Mouse (Mus musculus) forebrain, embryonic 14.5 days (tissue): ENCODE measurements at regions not wholly inside any gene's neighbourhood (a gene's known extent, or its start where the extent isn't known, plus 50 kb on each side); places are given as distances from the start of the nearest gene placed in this dataset.
A peak's percentile ranks its signal among the peaks of the same experiment; 100 is the strongest.

ENCODE experiments used
- ATAC-seq: fragments of 200-750 bp; cut with Nextera tagmentation; 2 replicates; pipeline ENCODE4 v1.8.0; 2017; ENCODE audit warnings: mild to moderate bottlenecking, moderate library complexity
- DNase-seq: peaks from one replicate; pipeline ENCODE4 v3.0.0-alpha.2; 2015; ENCODE audit warnings: low spot score
- H3K27ac ChIP-seq: fragments of 300-500 bp; sonication (generic); 2 replicates; pipeline ENCODE4 v1.5.1; 2014; ENCODE audit warnings: low read depth, mild to moderate bottlenecking, control low read depth, low read length, moderate library complexity
- H3K27me3 ChIP-seq: fragments of 300-500 bp; sonication (generic); replicated peaks from 2 replicates; pipeline ENCODE4 v1.6.1; 2014; ENCODE audit warnings: low read length, control low read depth, mixed read lengths; ENCODE audit not compliant: control insufficient read depth, insufficient read depth
- H3K36me3 ChIP-seq: fragments of 300-500 bp; sonication (generic); 2 replicates; pipeline ENCODE4 v1.6.1; 2014; ENCODE audit warnings: low read length, control low read depth; ENCODE audit not compliant: control insufficient read depth, insufficient read depth
- H3K4me1 ChIP-seq: fragments of 300-500 bp; sonication (generic); 2 replicates; pipeline ENCODE4 v1.6.1; 2014; ENCODE audit warnings: antibody characterized with exemption, low read length, control low read depth; ENCODE audit not compliant: control insufficient read depth, insufficient read depth
- H3K4me2 ChIP-seq: fragments of 300-500 bp; sonication (generic); 2 replicates; pipeline ENCODE4 v1.6.1; 2014; ENCODE audit warnings: mild to moderate bottlenecking, control low read depth, low read length
- H3K4me3 ChIP-seq: fragments of 300-500 bp; sonication (generic); 2 replicates; pipeline ENCODE4 v1.5.1; 2014; ENCODE audit warnings: low read depth, low read length, control low read depth
- H3K9ac ChIP-seq: fragments of 300-500 bp; sonication (generic); 2 replicates; pipeline ENCODE4 v1.6.1; 2014; ENCODE audit warnings: mild to moderate bottlenecking, low read length, control low read depth, moderate library complexity
- H3K9me3 ChIP-seq: fragments of 300-500 bp; sonication (generic); replicated peaks from 2 replicates; pipeline ENCODE4 v1.6.1; 2016; ENCODE audit warnings: low read length, control low read depth, mixed read lengths; ENCODE audit not compliant: control insufficient read depth
- WGBS: fragments of 180-500 bp; shearing (Covaris S2); extraction: QIAGEN DNeasy Blood & Tissue Kit; methylation state at CpG from one replicate; pipeline ENCODE4 v1.1.7; 2014; 5-methylcytosine and 5-hydroxymethylcytosine counted together

DNA sequence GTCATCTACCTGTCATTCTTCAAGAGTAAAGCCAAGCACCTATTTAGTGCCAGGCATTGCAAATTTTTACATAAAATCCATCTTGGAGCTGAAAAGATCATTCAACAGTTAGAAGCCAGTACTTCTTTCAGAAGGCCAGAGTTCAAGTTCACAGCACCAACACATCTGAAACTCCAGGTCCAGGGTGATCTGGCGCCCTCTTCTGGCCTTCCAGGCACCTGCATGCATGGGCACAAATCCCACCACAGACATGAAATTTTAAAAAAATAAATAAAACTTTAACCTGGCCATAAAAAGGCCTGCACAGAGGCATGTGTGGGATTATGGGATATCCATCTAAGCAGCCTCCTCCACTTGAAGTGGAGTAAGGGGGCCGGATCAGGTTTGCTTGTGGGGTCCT, 144.7 kb downstream of the Cct6b start:
- ATAC-seq, result no peak
- H3K4me2 ChIP-seq, result no peak overlapping the region
- 0 out of 2 replicates have a peak, but pooled peaks cover 5% of the 10 kb centered on the region for H3K27me3 ChIP-seq
- no peaks in the 10 kb centered on the region for H3K9me3 ChIP-seq
- 63% methylated on average over 2 of the region's 2 CpGs for WGBS
- H3K4me1 ChIP-seq, result peaks cover 3% of the 10 kb centered on the region; the same call in 1 of the 2 replicates
- no peak overlapping the region for H3K27ac ChIP-seq
- no peak overlapping the region for H3K4me3 ChIP-seq
- H3K9ac ChIP-seq, result no peak overlapping the region
- no peak for DNase-seq
- no peaks in the 10 kb centered on the region for H3K36me3 ChIP-seq

DNA sequence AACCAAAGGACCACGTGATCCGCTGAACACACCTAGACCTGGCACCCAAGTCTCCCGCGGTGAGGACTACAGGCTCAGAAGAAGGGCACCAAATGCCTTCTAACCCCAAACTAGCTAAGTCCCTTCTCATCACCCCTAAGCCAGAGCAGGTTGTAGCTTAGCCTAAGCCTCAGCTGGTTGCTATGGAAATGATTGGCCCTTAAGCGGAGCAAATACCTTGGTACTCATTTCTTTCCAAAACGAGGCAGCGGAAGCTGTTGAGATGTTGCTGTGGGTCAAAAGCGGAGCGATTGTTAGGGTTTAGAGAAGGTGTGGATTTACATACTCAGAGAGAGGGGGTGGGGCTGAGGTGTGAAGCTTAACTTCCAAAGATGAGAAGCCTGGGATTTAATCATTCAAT, 145.7 kb downstream of the Cct6b start:
- DNase-seq (peak; percentile 51), ATAC-seq (no peak)
- Histone ChIP-seq H3K9me3 (no peaks in the 10 kb centered on the region), H3K36me3 (no peaks in the 10 kb centered on the region), H3K4me2 (no peak overlapping the region), H3K4me1 (peaks cover 3% of the 10 kb centered on the region; the same call in 1 of the 2 replicates), H3K27me3 (no peaks in the 10 kb centered on the region), H3K9ac (no peak overlapping the region), H3K27ac (no peak overlapping the region), H3K4me3 (no peak overlapping the region)
- 2% methylated on average over 9 of the region's 9 CpGs for WGBS

DNA sequence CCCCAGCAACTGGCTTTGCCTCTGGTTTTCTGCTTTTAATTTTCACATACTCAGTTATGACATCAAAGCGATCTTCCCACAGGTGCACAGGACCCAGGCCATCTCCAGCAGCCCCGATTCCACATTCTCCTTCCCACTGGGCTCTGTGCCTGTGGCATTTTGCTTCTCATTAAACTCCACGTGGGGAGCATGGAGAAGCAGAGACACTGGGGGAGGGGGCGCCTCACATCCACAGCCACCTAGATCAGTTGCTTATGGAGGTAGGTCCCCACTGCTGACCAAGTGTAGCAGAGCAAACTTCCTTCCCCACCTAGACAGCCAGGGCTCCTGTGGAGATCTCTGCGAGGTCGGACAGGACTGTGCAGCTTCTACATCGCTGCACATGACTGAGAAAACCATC, 147.3 kb downstream of the Cct6b start:
- DNase-seq, result no peak
- Histone ChIP-seq H3K9me3 (no peaks in the 10 kb centered on the region), H3K4me2 (no peak overlapping the region), H3K4me3 (no peak overlapping the region), H3K9ac (no peak overlapping the region), H3K27ac (no peak overlapping the region), H3K4me1 (peaks cover 3% of the 10 kb centered on the region; the same call in 1 of the 2 replicates), H3K36me3 (no peaks in the 10 kb centered on the region), H3K27me3 (no peaks in the 10 kb centered on the region)
- 48% methylated on average over 7 of the region's 7 CpGs for WGBS
- no peak for ATAC-seq

DNA sequence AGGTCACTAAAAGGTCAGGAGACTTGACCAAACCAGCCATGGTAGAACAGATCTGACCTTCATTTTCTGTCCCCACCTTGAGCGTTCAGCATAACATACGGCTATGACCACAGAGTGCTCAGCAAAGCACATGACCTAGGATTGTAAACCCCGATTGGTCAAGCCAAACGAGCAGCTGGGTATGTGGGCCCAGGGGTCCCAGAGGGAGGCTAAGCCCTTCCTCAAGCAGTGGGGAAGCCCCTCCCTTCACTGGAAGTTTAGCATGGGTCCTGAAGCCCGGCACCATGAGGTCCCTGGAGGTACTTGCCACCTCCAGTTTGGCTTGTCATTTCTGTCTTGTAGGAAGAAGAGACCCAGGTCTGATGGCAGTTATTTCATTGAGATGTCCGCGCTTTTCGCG, 149.8 kb downstream of the Cct6b start:
- Histone ChIP-seq H3K4me1 (no peaks in the 10 kb centered on the region), H3K9me3 (no peaks in the 10 kb centered on the region), H3K36me3 (no peaks in the 10 kb centered on the region), H3K9ac (no peak overlapping the region), H3K4me3 (no peak overlapping the region), H3K4me2 (no peak overlapping the region), H3K27ac (no peak overlapping the region), H3K27me3 (no peaks in the 10 kb centered on the region)
- ATAC-seq (no peak), DNase-seq (no peak)
- 89% methylated on average over 9 of the region's 9 CpGs for WGBS

DNA sequence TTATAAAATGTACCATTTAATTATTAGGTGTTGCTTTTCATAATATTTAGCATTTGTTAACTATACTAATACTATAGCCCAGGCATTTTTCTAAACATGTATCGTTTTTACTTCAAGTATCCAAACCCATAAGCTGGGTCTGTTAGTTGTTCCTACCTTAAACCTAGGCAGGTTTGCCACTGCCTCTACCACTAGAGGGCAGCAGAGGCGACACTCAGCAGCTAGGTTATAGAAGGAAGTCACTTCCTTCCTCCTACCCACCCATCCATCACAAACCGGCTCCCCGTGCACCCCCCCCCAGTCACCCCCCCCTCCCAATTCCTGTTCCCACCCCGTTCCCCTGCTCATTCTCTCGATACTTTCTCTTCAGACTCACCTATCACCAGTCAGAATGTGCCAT, 150.6 kb downstream of the Cct6b start:
- WGBS, result 25% methylated on average over 6 of the region's 6 CpGs
- peak; percentile 70 for DNase-seq
- H3K4me1 ChIP-seq, result no peaks in the 10 kb centered on the region
- ATAC-seq, result 0 out of 2 replicates have a peak, but pooled peaks have one; percentile 52
- no peaks in the 10 kb centered on the region for H3K27me3 ChIP-seq
- H3K9ac ChIP-seq, result no peak overlapping the region
- H3K9me3 ChIP-seq, result no peaks in the 10 kb centered on the region
- H3K4me2 ChIP-seq, result no peak overlapping the region
- no peaks in the 10 kb centered on the region for H3K36me3 ChIP-seq
- H3K27ac ChIP-seq, result no peak overlapping the region
- H3K4me3 ChIP-seq, result no peak overlapping the region

DNA sequence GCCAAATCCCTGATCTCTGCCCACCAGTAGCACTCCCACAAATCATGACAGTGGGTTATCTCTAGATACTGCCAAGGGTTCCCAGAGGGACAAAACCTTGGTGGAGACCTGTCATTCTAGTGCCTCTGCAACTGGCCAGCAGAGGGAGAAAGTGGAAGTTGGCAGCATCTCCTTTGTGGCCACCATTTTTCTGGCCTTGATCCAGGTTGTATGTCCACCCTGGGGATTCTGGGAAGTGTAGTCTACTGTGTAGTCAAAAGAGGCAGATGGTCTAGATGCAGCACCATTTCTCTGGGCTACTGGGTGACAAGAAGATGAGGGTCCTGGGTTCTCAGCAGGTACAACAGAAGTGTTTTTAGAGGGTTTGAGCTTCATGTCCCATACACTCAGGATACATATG, 152.1 kb downstream of the Cct6b start:
- peak; percentile 77 for DNase-seq
- Histone ChIP-seq H3K4me1 (no peaks in the 10 kb centered on the region), H3K36me3 (no peaks in the 10 kb centered on the region), H3K27me3 (no peaks in the 10 kb centered on the region), H3K4me2 (no peak overlapping the region), H3K27ac (no peak overlapping the region), H3K4me3 (no peak overlapping the region), H3K9ac (no peak overlapping the region), H3K9me3 (no peaks in the 10 kb centered on the region)
- ATAC-seq, result no peak

DNA sequence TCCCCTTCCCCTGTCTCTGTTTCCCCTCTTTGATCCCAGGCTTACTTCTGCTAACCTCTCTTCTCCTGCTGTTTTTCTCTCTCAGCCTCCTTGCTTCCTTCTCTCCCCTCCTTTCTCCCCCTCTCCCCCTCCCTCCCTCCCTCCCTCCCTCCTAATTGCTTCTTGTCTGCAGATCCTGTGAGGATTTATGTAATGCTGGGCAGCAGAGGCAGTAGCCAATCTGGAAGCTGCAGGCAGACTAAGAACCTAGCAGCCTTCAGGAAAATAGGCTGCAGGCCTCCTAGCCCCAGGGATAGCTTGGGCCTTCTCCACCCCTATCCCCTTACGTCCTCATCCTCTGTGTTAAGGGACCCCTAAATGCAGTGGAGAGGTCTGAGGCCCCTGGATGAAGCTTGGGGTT, 155.2 kb downstream of the Cct6b start:
- Histone ChIP-seq H3K4me1 (no peaks in the 10 kb centered on the region), H3K36me3 (no peaks in the 10 kb centered on the region), H3K27ac (no peak overlapping the region), H3K27me3 (no peaks in the 10 kb centered on the region), H3K9ac (no peak overlapping the region), H3K4me2 (no peak overlapping the region), H3K4me3 (no peak overlapping the region), H3K9me3 (no peaks in the 10 kb centered on the region)
- ATAC-seq, result no peak
- no peak for DNase-seq
- WGBS, result 27% methylated on average over 1 of the region's 1 CpGs

DNA sequence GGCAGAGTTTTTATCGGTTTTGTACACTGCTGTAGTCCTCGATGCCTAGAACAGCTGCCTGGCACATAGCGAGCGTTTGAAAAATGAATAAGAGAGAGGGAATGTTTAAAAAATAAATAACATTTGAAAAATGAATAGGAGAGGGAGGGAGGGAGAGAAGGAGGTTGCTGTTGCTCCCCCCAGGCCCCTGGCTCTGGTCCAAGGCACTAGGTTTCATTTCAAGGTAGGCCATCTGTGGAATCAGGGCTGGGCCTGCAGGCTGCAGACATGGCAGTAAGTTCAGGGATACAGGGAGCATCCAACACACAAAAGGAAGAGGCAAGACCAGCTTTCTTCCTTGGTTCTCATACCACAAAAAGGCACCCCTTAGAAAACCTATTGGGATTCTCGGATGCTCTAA, 156.5 kb downstream of the Cct6b start:
- DNase-seq (no peak), ATAC-seq (no peak)
- WGBS, result 82% methylated on average over 5 of the region's 5 CpGs
- H3K4me2 ChIP-seq, result no peak overlapping the region
- no peak overlapping the region for H3K27ac ChIP-seq
- H3K27me3 ChIP-seq, result no peaks in the 10 kb centered on the region
- no peaks in the 10 kb centered on the region for H3K9me3 ChIP-seq
- H3K9ac ChIP-seq, result no peak overlapping the region
- 0 out of 2 replicates have a peak, but pooled peaks cover 3% of the 10 kb centered on the region for H3K4me1 ChIP-seq
- H3K36me3 ChIP-seq, result no peaks in the 10 kb centered on the region
- no peak overlapping the region for H3K4me3 ChIP-seq

DNA sequence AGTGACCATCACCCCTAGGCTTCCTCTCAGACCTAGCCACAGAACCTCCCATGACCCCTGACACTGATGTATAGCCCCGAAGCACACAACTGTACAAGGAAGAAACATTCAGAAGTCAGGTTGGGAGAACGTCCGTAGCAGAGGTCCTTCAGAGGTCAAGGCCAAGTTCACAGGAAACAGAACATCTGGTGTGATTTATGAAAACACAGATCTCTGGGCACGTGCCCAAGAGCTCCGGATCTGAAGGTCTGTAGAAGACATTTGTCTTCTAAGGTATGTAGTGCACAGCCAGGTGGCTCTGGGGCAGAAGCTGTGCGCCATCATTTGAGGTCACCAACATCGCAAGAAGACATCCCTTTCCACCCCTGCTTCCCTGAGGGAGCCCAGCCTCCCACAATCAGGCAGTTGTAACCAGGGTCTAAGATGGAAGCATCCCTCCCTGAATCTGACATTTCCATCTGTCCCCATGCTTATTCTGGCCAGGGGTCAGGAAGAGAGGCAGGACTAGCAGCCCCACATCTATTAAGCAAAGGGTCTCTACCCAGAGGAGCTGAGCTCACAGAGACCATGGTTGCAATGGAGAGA, 159.8 kb downstream of the Cct6b start:
- H3K9me3 ChIP-seq, result no peaks in the 10 kb centered on the region
- no peak overlapping the region for H3K4me2 ChIP-seq
- no peaks in the 10 kb centered on the region for H3K36me3 ChIP-seq
- no peak overlapping the region for H3K9ac ChIP-seq
- no peak overlapping the region for H3K4me3 ChIP-seq
- H3K27me3 ChIP-seq, result no peaks in the 10 kb centered on the region
- no peak overlapping the region for H3K27ac ChIP-seq
- peaks cover 6% of the 10 kb centered on the region; the same call in 1 of the 2 replicates for H3K4me1 ChIP-seq
- DNase-seq (no peak), ATAC-seq (no peak)
- 91% methylated on average over 7 of the region's 7 CpGs for WGBS
